Mouse (Mus musculus) subcutaneous adipose tissue, adult 2 months (tissue): ENCODE data around the gene Magea10. TPM values are rescaled to one million over a fixed set of nuclear protein-coding genes. Genes with fewer than 3 reads are reported as not detected.

Experiments
- polyA plus RNA-seq: library from polyadenylated mRNA; depleted of rRNA; stranded (reverse); fragments of >200 nt; gene quantifications from 2 replicates; pipeline ENCODE4 v1.2.3, GENCODE M21; 2012; ENCODE audit warnings: low replicate concordance; rRNA removed

Gene Magea10
- polyA plus RNA-seq: not detected in 2 replicates

DNA sequence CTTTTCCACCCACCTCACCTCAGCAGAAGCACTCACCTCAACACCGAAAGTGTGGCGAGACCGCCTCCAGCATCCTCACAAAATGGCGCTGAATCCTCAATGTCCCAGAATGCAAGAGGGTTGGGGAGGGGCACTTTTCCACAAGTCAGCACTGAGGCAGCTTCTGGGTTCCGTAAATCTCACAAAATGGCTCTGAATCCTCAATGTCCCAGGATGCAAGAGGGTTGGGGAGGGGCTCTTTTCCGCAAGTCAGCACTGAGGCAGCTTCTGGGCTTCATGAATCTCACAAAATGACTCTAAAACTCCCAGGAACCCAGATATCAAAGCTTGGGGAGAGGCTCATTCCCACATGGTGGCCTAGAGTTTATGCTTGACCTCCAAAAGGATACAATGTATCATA, at the start of gene Magea10:
Magea10 (minus strand) TSS at position 101 of the 400 bp plus-strand sequence.

Other genes with a start within 250 kb of the Magea10 start
- not detected in 2 replicates for gene Magea4, start 164.8 kb downstream of the Magea10 start, polyA plus RNA-seq
- 1.5 and 2.2 TPM in 2 replicates for gene Gabre, start 112.1 kb downstream of the Magea10 start, polyA plus RNA-seq